Mouse (Mus musculus) lung, postnatal 25 days (tissue): ENCODE measurements around the gene Ubqlnl.

Source experiments
- DNase-seq: peaks from one replicate; pipeline ENCODE4 v3.0.0; 2022; ENCODE audit warnings: low spot score

Ubqlnl gene

DNA sequence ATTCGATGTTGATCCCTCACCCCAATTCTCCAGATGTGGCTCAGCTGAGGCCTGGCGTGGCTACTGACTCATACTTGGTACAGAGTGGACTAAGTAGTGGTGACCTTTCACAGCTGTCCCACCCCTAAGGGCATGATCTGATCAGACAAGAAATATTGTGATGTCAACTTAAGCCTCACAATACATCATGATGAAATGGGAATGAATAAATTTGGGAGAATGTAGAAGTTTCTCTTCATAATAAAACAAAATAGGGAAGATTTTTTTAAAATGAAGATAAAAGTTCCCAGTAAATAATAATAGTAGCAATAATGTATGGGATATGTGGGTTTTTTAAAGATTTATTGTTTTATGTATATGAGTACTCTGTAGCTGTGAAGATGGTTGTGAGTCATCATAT lies at the start of gene Ubqlnl:
Ubqlnl (minus strand) TSS at position 101 of the 400 bp plus-strand sequence.
- DNase-seq, result no peak

DNA sequence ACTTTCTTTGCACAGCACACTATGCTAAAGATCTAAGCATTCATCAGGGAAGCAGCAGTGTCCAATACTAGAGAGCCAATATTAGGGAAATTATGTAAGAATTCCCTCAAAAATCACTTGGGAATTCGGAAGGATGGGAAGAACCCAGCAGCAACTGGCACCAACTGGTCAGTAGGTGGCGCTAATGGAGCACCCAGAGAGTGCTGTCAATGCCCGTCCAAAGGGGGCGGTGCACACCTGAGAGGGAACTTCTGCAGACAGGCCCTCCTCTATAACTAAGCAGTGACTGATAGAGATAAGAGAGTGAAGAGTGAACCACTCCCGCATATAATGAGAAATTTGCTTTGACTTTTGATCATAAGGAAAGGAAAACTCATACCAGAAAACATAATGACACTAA lies 49.5 kb upstream of the Ubqlnl start:
- peak; percentile 75 for DNase-seq

DNA sequence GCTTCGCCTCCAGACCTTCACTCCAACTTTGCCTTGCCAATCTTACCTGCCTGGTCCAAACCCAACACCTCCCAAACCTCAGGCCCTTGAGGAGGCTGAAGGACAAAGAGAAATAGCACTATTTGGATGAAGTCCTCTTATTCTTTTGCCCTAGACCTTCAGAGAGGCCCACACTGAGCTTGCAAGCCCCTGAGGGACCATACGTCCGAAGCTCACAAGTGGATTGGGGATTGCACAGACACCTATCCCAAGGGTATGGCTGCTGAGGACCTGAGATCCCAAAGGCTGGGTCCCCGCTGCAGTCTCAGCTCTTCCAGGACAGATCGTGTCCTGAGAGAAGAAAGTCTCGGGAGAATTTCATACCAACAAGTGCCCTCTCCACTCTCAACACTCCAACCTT lies 45.5 kb upstream of the Ubqlnl start, which contains the start of gene Olfr649:
Olfr649 (minus strand) TSS at position 101 of the 400 bp plus-strand sequence.
- no peak for DNase-seq

DNA sequence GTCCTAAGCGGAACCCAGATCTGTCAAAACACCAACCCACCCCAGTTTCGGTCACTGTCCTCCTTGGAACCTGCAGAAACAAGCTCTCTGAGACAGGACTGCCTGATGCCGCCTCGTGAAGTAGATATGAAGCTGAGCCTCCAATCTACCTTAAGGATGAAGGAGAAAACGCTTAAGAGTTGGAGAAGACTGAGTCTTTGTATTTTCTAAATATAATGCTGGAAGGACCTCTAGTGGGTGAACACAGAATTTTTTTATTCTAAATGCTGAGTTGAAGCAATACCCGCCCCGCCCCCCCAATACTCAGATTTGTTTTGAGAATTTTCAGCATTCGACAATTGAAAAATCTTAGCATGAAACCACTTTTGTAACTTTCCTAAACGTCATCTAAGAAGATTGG lies 40.9 kb upstream of the Ubqlnl start:
- DNase-seq, result no peak

DNA sequence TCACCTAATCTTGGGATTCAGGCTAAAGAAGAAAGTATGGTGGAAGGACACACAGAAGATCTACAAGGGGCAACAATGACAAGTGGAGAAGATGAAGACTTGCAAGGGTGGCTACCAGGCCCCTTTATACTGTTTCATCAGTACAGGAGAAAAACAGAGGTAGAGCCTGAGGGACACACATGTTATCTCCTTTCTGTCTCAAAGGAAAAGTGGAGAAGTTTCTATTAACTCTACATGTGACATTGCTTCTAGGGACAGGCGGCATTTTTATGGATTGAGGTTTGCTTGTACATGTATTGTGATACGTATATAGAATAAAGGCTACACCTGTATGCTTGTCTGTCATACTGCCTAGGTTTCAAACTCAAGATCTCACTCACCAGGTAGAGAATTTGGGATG lies 32.9 kb upstream of the Ubqlnl start, which contains the start of gene Olfr648:
Olfr648 (minus strand) TSS at position 101 of the 400 bp plus-strand sequence.
- DNase-seq, result no peak

DNA sequence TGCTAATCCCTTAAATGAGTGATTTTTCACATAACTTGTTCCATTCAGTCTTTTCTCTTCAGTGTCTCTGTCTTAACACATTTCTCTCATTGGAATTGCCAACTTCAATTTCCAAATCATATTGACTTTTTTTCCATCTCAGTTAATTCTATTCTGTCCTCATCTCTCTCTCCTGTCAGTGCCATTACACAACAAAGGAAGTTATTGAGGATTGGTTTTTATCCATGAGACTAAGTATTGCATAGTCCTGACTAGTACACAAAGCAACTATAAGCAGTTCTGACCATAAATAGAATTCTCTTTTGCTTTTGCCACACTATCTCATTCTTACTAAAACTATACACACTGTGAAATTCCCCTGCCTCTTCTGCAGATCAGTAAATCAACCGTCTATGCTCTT lies 28.7 kb upstream of the Ubqlnl start:
- DNase-seq, result no peak

DNA sequence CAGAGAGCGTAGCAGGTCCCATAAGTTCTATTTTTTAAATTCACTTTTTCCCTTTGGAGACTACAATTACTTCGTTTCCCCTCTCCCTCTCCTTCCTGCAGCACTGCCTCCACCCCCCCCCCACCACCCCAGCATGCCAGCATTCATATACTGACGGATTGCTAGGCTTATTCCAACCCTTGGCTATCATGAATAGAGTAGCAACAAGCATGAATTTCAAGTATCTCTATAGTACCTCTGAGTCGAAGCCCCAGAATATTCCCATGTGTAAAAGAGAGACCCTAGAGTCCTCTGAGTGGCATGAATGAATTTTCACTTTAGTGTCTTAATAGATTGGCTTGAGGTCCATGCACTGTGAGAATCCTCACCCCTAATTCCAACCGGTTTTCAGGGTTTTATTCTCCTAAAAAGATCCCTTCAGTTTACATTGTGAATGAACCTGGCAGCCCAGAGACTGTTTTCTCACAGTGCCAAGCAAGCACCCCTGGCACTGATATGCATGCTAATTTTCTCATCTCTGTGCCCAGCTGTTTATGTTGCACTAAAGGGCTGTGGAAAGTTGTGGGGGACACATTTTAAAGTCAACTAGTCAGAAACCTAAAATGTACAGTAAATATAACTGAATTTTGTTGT lies 28.2 kb upstream of the Ubqlnl start:
- DNase-seq, result no peak

DNA sequence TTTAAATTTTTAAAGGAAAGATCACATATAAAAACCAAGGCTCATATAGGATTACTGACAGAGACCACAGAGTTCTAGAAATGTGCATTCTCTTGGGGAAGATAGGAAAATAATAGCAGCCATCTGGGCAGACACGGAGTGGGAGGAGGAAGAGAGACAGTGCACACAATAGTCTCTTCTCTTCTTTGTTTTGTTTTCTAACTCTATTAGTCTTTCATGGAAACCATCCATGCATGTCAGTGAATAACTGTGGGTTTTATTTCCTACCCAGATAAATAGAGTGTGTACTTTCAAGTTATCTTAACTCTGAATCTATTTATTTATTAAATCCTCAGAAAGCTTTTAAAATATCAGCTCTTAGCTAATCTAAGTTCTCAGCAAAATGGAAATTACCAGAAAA lies 24.7 kb upstream of the Ubqlnl start:
- no peak for DNase-seq

DNA sequence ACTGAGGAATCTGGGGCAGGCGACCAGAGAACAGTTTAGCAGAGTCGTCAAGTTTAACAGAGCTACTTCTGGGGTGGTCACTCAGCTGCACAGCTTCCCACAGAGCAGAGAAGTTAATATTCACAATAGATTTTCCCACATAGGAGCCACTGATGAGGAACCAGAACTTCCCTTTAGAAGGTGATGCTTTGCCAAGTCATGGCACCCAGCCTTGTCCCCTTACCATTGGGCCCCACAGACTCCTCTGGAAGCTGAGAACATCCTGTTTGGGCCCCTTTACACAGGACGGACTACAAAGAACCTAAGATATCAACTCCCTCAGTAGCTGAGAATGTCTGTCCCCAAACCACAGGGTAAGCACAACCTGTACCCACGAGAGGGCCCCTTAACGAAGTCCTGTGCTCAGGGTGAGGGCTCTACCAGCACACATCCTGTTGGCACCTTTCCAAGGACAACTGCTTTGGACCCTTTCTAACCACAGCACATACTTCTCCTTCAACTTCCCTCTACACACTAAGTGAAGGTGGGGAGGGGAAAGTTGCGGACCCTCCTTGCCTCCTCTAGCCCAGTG lies 19.4 kb upstream of the Ubqlnl start:
- peak; percentile 2 for DNase-seq

DNA sequence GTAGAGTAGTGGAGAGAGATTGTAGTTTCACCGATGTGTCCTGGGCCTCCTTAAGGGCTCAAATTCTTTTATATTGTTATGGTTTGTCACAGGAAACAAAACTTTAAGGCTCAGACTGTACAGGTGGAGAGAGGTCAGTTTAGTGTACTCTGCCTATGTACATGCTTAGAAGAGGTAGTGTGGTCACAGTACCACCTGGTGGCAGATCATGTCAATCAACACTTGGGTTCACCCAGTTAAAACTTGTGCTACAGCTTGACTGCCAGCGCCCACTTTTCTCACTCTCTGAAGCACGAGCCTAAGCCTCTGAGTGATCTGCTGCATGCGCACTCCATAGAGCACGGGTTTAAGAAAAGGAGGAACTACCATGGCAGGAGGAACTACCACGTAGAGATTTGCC lies 16.7 kb upstream of the Ubqlnl start:
- no peak for DNase-seq

DNA sequence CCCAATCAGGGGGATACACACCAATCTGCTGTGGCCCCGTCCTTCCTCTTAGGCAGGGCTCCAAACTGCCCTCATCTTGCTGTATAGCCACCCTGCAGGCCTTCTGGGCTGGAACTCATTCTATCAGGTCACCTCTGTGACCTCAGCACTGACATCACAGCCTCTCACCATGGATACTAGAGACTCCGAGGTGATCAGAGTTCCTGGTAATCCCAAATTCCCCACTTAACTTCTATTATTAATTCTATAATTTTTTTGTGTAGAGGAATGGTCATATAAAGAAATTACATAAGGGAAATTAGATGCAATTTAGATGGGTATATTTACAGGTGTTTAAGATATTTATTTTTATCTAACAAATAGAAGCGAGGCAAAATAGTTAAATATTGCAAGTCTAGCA lies 7.2 kb downstream of the Ubqlnl start, which contains the start of gene Ubqln3:
Ubqln3 (minus strand) TSS at position 101 of the 400 bp plus-strand sequence.
- no peak for DNase-seq

DNA sequence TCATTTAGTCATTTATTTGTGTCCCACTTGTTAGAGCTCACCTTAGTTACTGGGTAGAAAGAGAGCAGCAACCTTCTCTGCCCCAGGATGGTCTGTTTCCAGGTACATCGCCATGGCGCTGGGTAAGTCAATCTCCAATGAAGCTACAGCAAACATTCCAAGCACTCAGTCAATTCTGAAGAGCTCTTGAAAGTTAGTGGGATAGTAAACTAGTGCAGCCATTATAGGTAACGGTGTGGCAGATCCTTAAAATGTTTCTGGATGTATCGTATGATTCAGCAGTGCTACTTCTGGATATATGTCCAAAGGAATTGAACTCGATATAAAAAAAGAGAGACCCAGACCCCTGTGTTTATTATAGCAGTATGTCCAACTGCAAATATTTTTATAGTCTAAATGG lies 13.1 kb downstream of the Ubqlnl start, which contains the start of gene Olfr643:
Olfr643 (minus strand) TSS at position 101 of the 400 bp plus-strand sequence.
- peak; percentile 0 for DNase-seq

DNA sequence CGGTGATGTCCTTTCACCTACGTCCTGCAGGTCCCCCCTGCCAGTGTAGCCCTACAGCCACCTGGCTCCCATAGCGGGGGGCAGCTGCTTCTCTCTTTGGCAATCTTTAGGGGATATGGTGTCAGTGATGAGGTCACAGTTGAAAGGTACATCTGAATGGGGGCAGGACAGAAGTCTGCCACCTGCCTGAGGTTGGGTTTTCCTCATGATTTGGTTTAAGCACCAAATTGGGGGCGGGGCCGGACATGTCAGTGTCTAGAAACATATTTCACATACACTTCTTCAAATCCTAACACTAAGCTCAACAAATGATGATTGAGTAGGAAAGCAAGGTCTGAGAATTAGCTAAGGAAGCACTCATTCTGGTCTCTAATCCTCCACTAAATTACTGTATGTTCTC lies 20.6 kb downstream of the Ubqlnl start, which contains the start of gene Ubqln5:
Ubqln5 (minus strand) TSS at position 101 of the 400 bp plus-strand sequence.
- no peak for DNase-seq

DNA sequence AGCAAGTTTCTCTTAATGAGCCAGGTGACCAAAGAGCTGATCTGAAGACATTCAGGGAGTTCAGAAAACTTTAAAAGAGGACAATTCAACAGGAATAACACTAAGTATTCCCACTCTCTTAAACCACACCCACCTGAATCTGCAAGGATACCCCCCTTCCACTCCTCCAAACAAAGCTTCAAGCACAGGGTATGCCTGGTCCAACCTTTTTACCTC lies 45.7 kb downstream of the Ubqlnl start, which contains the start of gene Olfr646:
Olfr646 (plus strand) TSS at position 117 of the 216 bp plus-strand sequence.
- DNase-seq, result no peak

DNA sequence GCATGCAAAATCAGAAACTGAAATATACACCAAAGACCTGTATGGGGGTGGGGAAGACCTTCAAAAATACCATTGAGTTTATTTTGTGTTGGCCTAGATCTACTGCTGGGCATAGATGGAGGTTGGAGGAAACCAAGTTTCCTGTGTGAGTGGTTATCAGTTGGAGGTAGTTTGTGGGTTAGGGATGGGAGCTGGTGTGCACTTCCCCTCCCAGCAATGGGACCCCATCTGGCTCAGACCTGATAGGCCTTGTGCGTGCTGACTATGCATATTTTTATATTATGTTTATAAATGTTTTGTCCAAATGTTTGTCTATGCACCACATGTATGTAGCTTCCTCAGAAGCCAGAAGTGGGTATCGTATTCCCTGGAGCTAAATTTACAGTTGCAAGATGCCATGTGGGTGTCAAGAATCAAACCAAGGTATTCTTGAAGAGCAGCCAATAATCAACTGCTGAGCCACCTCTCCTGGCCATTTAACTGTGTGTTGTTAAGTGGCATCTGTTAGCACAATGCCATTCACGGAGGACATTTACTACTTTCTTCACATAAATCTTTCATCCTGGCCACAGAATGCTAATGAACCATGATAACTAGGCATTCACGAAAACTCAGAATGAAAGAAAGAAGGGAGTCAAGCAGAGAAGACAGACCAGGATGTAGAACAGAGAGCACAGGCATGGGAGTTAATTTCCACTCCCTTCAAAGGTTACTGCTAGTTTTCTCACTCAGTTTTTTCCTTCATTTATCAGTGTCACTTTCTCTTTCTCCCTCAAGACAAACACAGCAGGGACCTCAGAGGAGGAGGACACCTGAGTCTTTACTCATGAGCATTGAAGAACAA lies 46.2 kb downstream of the Ubqlnl start:
- no peak for DNase-seq
